Comparison of ENCODE assay signal across 8 mouse cellular contexts in the genomic region with DNA sequence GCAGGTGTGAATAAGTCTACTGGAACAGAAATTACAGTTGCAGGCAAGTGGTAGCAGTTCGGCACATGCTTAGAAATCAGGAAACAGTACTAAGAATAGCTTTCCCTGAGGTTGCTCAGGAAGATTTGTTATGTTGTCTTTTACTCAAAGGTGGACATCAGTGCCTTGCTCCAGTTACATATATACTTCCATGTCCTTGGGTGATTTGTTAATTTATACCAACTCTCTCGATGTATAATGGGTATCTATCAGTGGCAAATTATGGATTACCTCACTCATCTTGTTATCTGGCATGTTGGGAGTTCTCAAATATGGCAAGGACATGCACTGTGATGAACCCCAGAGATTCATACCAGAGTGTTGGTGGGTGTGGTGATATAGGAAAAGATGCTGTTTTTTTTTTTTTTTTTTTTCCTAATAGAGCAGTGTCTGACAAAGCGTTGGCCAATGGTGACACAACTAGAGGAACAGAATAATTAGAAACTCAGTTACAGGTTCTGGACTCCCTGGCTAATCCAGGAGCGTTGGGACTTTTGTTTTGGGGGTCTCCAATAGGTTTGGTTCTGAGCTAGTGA. TPM values are rescaled to one million over a fixed set of nuclear protein-coding genes. Genes with fewer than 3 reads are reported as not detected.
DNase-seq lines count a peak whose midpoint lies in the region; ATAC-seq and TF ChIP-seq lines count a peak whose summit lies in the region.

No protein-coding gene starts in this region.

- ATAC-seq in neural tube, embryonic 11.5 days (ENCODE audit: insufficient read depth, low FRiP score, low TSS enrichment): no peak
- no peak for ATAC-seq in limb, embryonic 14.5 days (ENCODE audit: low FRiP score, low read depth)

- H3K36me3 ChIP-seq in neural tube, embryonic 11.5 days (ENCODE audit: control insufficient read depth, insufficient read depth, low read length): no peaks in the 10 kb centered on the region
- H3K36me3 ChIP-seq in limb, embryonic 14.5 days (ENCODE audit: control insufficient read depth, insufficient read depth, low read length): no peaks in the 10 kb centered on the region
- H3K36me3 ChIP-seq in splenic B cell, adult 2 months (ENCODE audit: control insufficient read depth, insufficient read depth, low read length, poor library complexity, severe bottlenecking): peaks cover 7% of the 10 kb centered on the region; the same call in 1 of the 2 replicates

- no peak for DNase-seq in cerebellum, adult 2 months
- DNase-seq in cerebellum, adult 9-10 months: no peak
- DNase-seq in neural tube, embryonic 11.5 days (ENCODE audit: low spot score): no peak
- DNase-seq in neural tube, embryonic 10.5 days (ENCODE audit: extremely low spot score, low spot score): no peak
- no peak for DNase-seq in limb, embryonic 14.5 days (ENCODE audit: low spot score)
- DNase-seq in splenic B cell, adult 2 months (ENCODE audit: low read depth, low spot score): peak; percentile 15
- no peak for DNase-seq in left cerebral cortex, postnatal 4 days
- no peak for DNase-seq in left cerebral cortex, postnatal 36 days (ENCODE audit: low spot score in 2 of 2)

- peak overlapping the region; percentile 78 for H3K4me3 ChIP-seq in cerebellum, adult 2 months (replicated peaks; ENCODE audit: insufficient read depth, low read depth, low read length)
- peak overlapping the region; percentile 50 for H3K4me3 ChIP-seq in neural tube, embryonic 11.5 days (ENCODE audit: low read depth, low read length)
- H3K4me3 ChIP-seq in limb, embryonic 14.5 days (replicated peaks; ENCODE audit: low read length): peak overlapping the region; percentile 70

- H3K27me3 ChIP-seq in cerebellum, adult 2 months (ENCODE audit: control insufficient read depth, insufficient read depth, low read length): peaks cover 1% of the 10 kb centered on the region; the same call in 1 of the 2 replicates
- peaks cover 39% of the 10 kb centered on the region for H3K27me3 ChIP-seq in neural tube, embryonic 11.5 days (ENCODE audit: control insufficient read depth, insufficient read depth, low read length)
- no peaks in the 10 kb centered on the region for H3K27me3 ChIP-seq in limb, embryonic 14.5 days (ENCODE audit: control insufficient read depth, insufficient read depth, low read length)
- H3K27me3 ChIP-seq in splenic B cell, adult 2 months (ENCODE audit: control insufficient read depth, insufficient read depth, low read length, poor library complexity, severe bottlenecking): no peaks in the 10 kb centered on the region

- no peaks in the 10 kb centered on the region for H3K9me3 ChIP-seq in neural tube, embryonic 11.5 days (ENCODE audit: control insufficient read depth, low read length)
- no peaks in the 10 kb centered on the region for H3K9me3 ChIP-seq in limb, embryonic 14.5 days (ENCODE audit: control insufficient read depth, low read length)

- H3K4me1 ChIP-seq in cerebellum, adult 2 months (ENCODE audit: control insufficient read depth, insufficient read depth, low read length): no peaks in the 10 kb centered on the region
- no peaks in the 10 kb centered on the region for H3K4me1 ChIP-seq in neural tube, embryonic 11.5 days (ENCODE audit: control insufficient read depth, insufficient read depth, low read length)
- peaks cover 9% of the 10 kb centered on the region for H3K4me1 ChIP-seq in limb, embryonic 14.5 days (ENCODE audit: control insufficient read depth, insufficient read depth, low read length)

- 66% methylated on average over 4 of the region's 4 CpGs for whole genome bisulfite sequencing in cerebellum, adult 2 months
- WGBS in neural tube, embryonic 11.5 days: 57% methylated on average over 4 of the region's 4 CpGs
- WGBS in limb, embryonic 14.5 days: 56% methylated on average over 4 of the region's 4 CpGs

- no peak overlapping the region for H3K27ac ChIP-seq in cerebellum, adult 2 months (ENCODE audit: insufficient read depth, low read length)
- no peak overlapping the region for H3K27ac ChIP-seq in neural tube, embryonic 11.5 days (ENCODE audit: low read depth, low read length)
- no peak overlapping the region; the same call in 1 of the 2 replicates for H3K27ac ChIP-seq in limb, embryonic 14.5 days (replicated peaks; ENCODE audit: low read depth, low read length)

- no peak for TF ChIP-seq CTCF in cerebellum, adult 2 months (IDR thresholded peaks at IDR 0.05; ENCODE audit: borderline replicate concordance, insufficient read depth, low read depth, low read length)

- TF ChIP-seq POLR2A in cerebellum, adult 2 months (IDR thresholded peaks at IDR 0.05; ENCODE audit: borderline replicate concordance, insufficient read depth, low read length): no peak
- TF ChIP-seq POLR2A in limb, embryonic 14.5 days (IDR thresholded peaks at IDR 0.05; ENCODE audit: borderline replicate concordance, extremely low read depth, insufficient read depth, insufficient read length): no peak

- H3K9ac ChIP-seq in neural tube, embryonic 11.5 days (ENCODE audit: low read length): peak overlapping the region; percentile 40; the same call in 1 of the 2 replicates
- H3K9ac ChIP-seq in limb, embryonic 14.5 days (ENCODE audit: low read depth, low read length, severe bottlenecking): peak overlapping the region; percentile 72

- intact Hi-C loops in left cerebral cortex, postnatal 4 days (cut with DNase I): no loop called here
- intact Hi-C loops in left cerebral cortex, postnatal 36 days (cut with DNase I): loop anchor here (5.0 kb wide), 1 partner anchor 247 kb away; no protein-coding TSS in a partner anchor

- H3K4me2 ChIP-seq in neural tube, embryonic 11.5 days (ENCODE audit: low read depth): peak overlapping the region; percentile 73
- H3K4me2 ChIP-seq in limb, embryonic 14.5 days (replicated peaks; ENCODE audit: low read depth, low read length, severe bottlenecking): peak overlapping the region; percentile 82

RNA-seq across cellular contexts. Expression of a gene that starts 59.0 kb away (rescaled TPM):
- 5.8 and 6.8 TPM in 2 replicates for polyA plus RNA-seq in cerebellum, adult 2 months (2012; rRNA removed)
- polyA plus RNA-seq in neural tube, embryonic 11.5 days (2014; fragmentation: Nextera tagmentation; extraction: Ambion mirVana): 33.4 and 34.4 TPM in 2 replicates
- polyA plus RNA-seq in limb, embryonic 14.5 days (2012; rRNA removed): 21.3 and 23.6 TPM in 2 replicates
- 34.3 and 38.8 TPM in 2 replicates for polyA plus RNA-seq in limb, embryonic 14.5 days (2014; fragmentation: Nextera tagmentation; extraction: Ambion mirVana)
- total RNA-seq in left cerebral cortex, postnatal 4 days (2021): 10 to 100 TPM; 26.5 to 27.2 TPM
- total RNA-seq in left cerebral cortex, postnatal 36 days (2021): 10 to 100 TPM; 11.5 to 11.6 TPM
